Mouse (Mus musculus): ENCODE measurements around the gene Commd1.

Gene Commd1

DNA sequence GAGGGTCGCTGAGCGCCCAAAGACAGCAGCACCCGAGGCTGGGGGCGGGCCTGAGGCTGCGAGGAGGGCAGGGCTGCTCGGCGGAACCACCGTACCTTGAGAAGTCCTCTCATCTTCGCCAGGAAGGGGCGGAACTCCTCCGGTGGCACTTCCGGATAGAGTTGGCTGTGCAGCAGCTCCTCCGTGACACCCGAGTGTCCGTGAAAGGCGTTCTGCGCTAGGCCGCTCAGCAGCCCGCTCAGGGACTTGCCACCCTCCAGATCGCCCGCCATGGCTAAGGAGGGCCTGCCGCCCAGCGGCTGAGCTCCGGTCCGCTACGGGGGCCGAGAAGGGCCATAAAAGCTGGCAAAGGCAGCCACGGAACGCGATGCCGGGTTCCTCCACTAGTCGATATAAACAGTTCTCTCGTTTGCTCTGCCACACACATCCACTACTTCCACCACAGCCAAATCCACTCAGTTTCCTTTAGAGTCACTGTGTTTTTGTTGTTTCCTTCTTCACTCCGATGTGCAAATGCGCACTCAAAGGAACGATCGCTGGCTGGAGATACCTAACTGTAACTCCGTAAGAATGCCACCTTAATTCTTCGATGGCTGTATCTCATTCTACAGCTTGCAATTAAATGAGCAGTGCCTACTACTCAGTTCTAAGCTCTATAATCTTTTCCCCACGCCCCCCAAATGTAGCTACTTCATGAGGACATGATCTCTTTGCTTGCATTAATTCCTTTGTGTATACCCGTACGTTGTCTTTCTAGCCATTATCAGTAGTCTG lies at the start of gene Commd1, which contains the start of gene Gm28048:
Commd1 (minus strand) TSS at position 399 of the 774 bp plus-strand sequence.
Gm28048 (minus strand) TSS at position 107 of the 774 bp plus-strand sequence.
- peak; percentile 90 for DNase-seq (ENCODE audit: low read depth, low spot score)

- no peak for DNase-seq (ENCODE audit: low read depth, low spot score)
These were observed 47.2 kb upstream of the Commd1 start for GRCm38 (mm10) chr11:23029399-23029798.

DNA sequence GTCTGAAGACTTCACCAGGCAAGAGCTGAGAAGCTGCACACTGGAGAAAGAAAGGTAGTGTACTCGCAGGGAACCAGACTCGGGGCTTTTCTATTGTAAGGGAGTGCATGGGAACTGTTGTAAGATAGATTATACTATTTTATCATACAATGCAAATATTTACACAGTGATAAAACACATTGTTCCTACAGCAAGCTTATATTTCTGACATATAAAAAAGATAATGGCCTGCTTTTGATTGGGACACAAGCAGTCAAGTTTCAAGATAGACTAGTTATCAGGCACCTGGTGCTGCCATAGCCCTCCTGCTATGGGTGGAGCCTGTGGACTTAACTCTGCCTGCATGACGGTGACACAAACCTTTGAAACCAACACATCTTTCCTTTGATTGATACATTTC lies 46.8 kb upstream of the Commd1 start:
- DNase-seq (ENCODE audit: low read depth, low spot score) = no peak

GRCm38 (mm10) chr11:23024169-23024568 lies 42.0 kb upstream of the Commd1 start:
- no peak for DNase-seq (ENCODE audit: low read depth, low spot score)

DNA sequence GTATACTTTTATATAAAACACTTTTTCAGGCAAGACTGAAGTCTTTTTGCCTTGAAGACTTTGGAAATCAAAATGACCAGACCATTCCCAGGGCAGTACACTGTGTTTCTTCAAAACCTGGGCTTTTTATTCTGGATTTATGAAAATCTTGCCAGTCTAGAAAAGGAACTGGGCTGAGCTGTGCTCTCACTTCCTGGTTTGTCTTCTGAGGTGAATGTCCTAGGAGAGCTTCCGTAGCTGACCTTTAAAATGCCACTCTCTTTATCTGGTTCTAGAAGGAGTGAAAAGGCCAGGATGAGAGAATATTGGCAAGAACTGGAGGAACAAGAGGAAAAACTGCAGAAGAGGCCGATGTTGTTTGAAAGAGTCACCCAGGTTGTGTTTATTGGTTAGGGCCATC lies 41.0 kb upstream of the Commd1 start:
- DNase-seq (ENCODE audit: low read depth, low spot score) = no peak

DNA sequence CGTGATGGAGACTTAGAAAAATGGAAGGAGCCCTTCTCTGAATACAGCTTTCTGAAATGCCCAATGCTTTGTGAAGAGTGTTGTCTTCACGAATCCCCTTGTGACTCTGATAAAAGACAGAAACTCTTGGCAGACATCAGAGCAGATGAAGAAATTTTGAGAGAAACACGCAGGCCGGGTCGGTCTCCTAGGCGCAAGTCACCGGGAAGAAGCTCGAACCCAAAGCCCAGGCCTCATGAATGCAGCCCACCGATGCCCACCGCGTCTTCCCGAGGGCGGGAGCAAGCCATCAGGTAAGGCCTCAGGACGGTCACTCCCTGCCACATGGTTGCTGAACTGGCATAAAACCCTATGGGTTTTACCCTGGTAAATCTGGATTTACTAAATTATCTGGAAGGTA lies 38.7 kb upstream of the Commd1 start:
- DNase-seq (ENCODE audit: low read depth, low spot score) = no peak

- no peak for DNase-seq (ENCODE audit: low read depth, low spot score)
These were observed 38.1 kb upstream of the Commd1 start for GRCm38 (mm10) chr11:23020116-23020770.

DNA sequence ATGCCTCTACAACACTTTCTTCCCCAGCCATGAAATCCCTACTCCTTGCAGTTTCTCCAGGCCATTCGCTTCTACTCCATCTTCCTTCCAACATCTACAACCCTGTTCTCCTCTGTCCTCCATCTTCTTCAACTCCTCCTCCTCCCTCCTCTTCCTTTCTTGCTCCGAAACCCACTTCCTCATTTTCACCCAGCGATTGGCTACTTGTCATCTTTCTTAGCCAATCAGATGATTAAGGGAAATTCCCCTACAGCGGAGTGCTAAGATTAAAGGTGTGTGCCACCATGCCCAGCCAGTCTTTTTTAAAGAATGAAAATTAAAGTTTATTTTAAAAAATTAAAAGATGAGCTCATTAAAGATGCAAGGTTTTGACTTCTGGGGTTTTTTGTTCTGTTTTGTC lies 35.8 kb upstream of the Commd1 start:
- DNase-seq (ENCODE audit: low read depth, low spot score) = no peak

DNA sequence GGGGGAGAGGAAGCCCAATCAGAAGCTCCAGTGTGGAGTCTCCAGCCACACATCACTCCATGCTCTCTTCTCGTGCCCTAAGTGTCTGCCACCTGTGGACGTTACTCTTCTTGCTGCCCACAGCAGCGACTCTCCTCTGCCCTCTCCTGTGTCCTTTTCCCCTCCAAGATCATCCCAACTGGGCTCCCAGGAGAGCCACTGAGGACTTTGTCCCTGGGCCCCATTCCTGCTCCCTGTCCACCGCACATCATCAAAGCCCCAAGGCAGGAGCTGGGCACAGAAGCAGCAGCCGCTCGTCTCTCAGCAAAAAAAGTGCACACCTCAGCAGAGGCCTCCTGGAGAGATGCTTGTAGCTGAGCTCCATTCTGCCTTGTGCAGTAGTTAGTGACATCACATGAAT lies 32.8 kb upstream of the Commd1 start:
- no peak for DNase-seq (ENCODE audit: low read depth, low spot score)

DNA sequence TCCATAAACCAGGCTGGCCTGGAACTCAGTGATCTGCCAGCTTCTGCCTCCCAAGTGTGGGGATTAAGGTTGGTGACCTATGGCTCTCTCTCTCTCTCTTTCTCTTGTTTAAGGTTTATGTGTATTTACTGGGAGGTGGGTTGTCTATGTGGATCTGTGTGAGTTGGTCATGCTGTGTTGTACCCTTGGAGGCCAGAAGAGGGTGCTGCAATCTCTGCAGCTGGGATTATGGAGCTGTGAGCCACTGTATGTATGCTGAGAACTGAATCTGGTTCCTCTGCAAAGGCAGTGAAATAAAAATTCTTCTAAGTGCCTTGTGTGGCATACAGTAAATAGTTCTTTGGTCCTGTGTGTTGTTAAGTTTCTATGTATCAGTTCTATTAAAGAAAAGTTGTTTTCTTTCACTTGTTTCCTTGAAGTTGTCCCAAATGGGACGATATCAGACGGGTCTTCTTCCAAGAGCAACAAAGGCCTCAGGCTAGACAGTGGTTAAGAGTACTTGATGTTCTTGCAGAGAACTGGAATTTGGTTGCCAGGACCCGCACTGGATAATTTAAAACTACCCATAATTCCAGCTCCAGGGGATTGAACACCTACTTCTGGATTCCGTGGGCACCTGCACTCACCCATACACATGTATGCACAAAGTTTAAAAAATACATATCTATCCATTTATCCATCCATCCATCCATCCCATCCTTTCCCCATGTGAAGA lies 31.6 kb upstream of the Commd1 start:
- DNase-seq (ENCODE audit: low read depth, low spot score) = peak; percentile 28

GRCm38 (mm10) chr11:23013096-23013495 lies 30.9 kb upstream of the Commd1 start:
- no peak for DNase-seq (ENCODE audit: low read depth, low spot score)

DNA sequence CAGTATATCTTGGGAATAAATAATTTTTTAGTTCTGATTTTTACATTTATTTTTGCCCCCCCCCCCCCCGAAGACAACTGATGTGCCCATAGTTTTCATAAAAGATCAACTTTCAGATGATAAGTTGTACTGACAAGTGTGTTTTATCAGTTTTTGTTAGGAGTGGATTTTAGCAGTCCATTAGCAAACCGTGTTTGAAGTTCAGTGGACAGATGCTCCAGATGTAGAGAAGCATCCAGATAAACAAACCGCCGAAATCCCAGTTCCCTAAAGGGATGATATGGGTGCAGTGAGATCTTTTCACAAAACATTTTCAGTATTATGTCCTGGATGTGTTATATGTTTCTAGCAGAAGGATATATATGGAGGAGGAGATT lies 26.6 kb upstream of the Commd1 start:
- DNase-seq (ENCODE audit: low read depth, low spot score) = no peak

GRCm38 (mm10) chr11:23008181-23008823 lies 26.1 kb upstream of the Commd1 start:
- peak; percentile 85 for DNase-seq (ENCODE audit: low read depth, low spot score)

DNA sequence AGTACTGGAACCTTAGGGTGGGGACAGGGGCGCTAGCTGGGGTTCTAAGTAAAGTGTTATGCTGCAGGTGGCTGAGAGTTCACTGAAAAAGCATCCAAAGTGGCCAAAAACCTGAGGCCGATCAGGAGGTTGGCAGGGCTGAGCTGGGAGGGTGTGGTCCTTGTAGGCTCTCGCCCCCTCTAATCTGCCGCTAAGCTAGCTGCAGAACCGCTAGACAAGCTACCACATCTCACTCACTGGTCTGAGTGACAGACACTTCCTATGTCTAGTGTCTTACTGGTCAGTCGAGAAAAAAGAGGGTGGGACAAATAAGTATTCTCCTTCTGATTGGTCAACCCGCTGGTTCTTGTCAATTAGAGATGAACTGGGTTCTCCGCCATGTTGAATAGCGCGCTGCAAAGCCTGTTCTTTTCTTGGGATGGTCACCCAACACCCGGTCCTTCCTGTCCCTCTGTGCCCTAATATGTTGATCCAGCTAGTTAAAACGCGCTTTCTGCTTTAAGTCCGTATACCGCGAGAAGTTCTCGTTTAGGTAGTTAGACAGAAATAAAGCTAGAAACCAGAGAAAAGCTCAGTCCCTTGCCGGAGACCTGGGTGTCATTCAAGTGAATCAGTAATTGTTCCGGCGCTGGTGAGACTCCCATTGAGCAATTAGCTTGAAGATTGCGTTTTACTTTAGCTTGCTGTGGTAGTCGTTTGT lies 25.4 kb upstream of the Commd1 start, which contains the start of gene Fam161a:
Fam161a (plus strand) TSS at position 51 of the 700 bp plus-strand sequence.
- peak; percentile 98 for DNase-seq (ENCODE audit: low read depth, low spot score)

DNA sequence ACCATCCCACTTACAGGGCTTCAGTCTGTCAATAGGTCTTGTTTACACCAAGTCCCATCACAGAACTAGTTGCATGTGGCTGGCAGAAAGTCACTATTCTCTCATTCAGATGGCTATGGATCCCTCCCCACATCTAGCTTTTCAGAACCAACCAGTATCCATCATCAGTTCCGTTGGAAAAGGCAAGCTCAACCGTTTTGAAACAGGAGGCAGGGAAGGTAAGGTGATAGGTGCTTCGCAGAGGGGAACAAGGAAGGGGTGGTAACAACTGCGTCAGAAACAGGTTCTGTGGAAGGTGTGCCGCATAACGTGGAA lies 24.9 kb upstream of the Commd1 start:
- DNase-seq (ENCODE audit: low read depth, low spot score) = no peak

DNA sequence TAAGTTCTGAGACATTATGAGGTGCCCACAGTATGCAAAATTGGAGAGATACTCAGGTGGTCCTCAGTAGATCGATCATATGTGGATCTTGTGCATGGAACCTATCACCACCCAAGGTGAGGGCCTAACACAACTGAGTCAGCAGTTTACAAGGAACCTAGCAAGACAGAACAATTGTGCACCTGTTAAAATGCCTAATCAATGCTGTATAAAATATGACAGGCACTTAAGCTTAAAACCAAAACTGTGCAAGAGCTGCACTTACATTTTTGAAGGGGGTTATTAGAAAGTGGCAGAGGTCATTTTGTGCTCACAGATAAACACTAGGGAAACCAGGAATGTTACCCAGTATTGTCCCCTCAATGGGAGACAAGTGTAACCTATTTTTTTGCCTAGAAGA lies 23.1 kb upstream of the Commd1 start:
- DNase-seq (ENCODE audit: low read depth, low spot score) = no peak

GRCm38 (mm10) chr11:22998308-22998707 lies 16.1 kb upstream of the Commd1 start:
- no peak for DNase-seq (ENCODE audit: low read depth, low spot score)

DNA sequence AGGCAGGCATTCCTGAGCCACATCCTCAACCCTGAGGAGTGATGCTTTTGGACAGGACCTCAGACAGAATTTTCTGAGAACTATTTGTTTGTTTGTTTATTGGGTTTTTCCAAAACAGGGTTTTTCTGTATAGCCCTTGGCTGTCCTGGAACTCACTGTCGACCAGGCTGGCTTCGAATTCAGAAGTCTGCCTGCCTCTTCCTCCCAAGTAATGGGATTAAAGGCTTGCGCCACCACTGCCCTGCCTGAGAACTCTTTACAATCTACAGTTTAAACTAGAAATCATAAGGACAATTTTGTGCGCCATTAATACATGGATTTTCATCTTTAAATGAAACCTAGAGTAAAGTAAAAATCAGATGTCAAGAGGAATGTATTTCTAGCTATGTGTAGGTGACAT lies 13.3 kb upstream of the Commd1 start:
- no peak for DNase-seq (ENCODE audit: low read depth, low spot score)

DNA sequence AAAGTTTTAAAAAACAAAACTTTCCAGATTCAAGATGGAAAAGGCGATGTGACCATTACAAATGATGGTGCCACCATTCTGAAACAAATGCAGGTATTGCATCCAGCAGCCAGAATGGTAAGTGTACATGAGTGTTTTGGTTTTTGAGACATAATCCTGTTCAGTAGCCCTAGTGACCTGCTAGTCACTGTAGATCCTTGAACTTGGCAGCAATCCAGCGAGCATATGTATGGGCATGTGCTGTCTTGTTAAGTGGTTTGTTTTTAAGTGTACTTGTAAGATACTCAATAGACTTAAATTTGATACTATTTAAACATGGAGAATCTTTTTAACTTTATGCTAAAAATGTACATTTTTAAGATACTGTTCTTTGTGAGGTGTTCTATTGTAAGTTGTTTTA lies 12.1 kb upstream of the Commd1 start:
- DNase-seq (ENCODE audit: low read depth, low spot score) = no peak

- DNase-seq (ENCODE audit: low read depth, low spot score) = peak; percentile 20
These were observed 9.1 kb upstream of the Commd1 start for GRCm38 (mm10) chr11:22991218-22991835.
